Mouse (Mus musculus): ENCODE measurements at regions not wholly inside any gene's neighbourhood (a gene's known extent, or its start where the extent isn't known, plus 50 kb on each side); places are given as distances from the start of the nearest gene placed in this dataset.
"Not testable (repeated sequence)": the region's sequence is repeated elsewhere in the genome, so short reads cannot be mapped to it uniquely, and the experiment has no call there.

DNA sequence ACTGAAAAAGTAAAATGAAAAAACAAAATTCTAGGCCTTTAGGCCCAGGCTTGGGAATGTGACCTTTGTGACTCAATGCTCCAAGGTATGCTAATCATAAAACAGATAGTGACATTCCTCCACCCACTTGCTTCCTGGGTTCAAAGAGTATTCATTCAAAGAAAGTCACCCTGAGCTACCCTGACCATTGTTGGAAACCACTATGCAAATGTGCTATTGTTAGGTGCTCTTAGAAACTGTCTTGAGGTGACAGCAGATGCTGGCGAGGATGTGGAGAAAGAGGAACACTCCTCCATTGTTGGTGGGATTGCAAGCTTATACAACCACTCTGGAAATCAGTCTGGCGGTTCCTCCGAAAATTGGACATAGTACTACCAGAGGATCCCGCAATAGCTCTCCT, 1075.7 kb downstream of the Ankrd7 start:
- not testable (repeated sequence) for TF ChIP-seq POLR2A (IDR thresholded peaks at IDR 0.05; ENCODE audit: borderline replicate concordance, extremely low read depth, insufficient read depth, insufficient read length, poor library complexity, severe bottlenecking); CTCF (IDR thresholded peaks at IDR 0.05; ENCODE audit: borderline replicate concordance, extremely low read depth, insufficient read depth, insufficient read length)

Measured in brain, embryonic 14.5 days (tissue).